Mouse (Mus musculus): ENCODE data around the gene Gm28048.

DNA sequence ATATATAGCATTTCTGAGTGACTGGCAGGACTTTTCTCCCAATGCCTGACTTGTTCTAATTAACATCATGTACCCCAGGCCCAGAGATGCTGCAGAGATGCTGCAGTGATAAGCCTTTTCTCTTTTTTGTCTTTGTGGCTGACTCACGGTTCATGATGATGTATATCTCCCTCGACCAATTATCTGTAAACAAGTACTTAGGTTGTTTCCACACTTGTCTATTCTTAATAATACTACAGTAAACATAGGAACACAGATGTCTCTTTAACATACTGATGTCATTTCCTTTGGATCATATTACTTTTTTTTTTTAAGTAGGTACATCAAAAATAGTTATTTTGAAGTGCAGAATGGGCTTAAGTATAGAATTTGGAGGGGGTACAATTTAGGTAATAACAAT lies 79.0 kb downstream of the Gm28048 start:
- TF ChIP-seq POLR2AphosphoS2 (IDR thresholded peaks at IDR 0.05; ENCODE audit: insufficient read length, low read depth): no peak
- TF ChIP-seq MYOD1 (IDR thresholded peaks at IDR 0.05; ENCODE audit: control insufficient read depth in 1 of 3, insufficient read length in 2 of 3, low read depth in 2 of 3): no peak
- no peak for TF ChIP-seq MAX (IDR thresholded peaks at IDR 0.05; ENCODE audit: low read depth)
